Mouse (Mus musculus) heart, embryonic 15.5 days (tissue): ENCODE measurements at regions not wholly inside any gene's neighbourhood (a gene's known extent, or its start where the extent isn't known, plus 50 kb on each side); places are given as distances from the start of the nearest gene placed in this dataset.
A peak's percentile ranks its signal among the peaks of the same experiment; 100 is the strongest.

Experiments used
- ATAC-seq: fragments of 200-750 bp; cut with Nextera tagmentation; replicated peaks from 2 replicates; pipeline ENCODE4 v1.8.0; 2017; ENCODE audit warnings: low read depth, moderate TSS enrichment; ENCODE audit not compliant: insufficient number of reproducible peaks, insufficient read depth, low FRiP score
- H3K27ac ChIP-seq: fragments of 300-500 bp; sonication (generic); 2 replicates; pipeline ENCODE4 v1.5.1; 2015; ENCODE audit warnings: mild to moderate bottlenecking, inconsistent platforms
- H3K27me3 ChIP-seq: fragments of 300-500 bp; sonication (generic); 2 replicates; pipeline ENCODE4 v1.6.1; 2015; ENCODE audit warnings: inconsistent platforms
- H3K36me3 ChIP-seq: fragments of 300-500 bp; sonication (generic); 2 replicates; pipeline ENCODE4 v1.6.1; 2015; ENCODE audit warnings: mild to moderate bottlenecking, inconsistent platforms
- H3K4me1 ChIP-seq: fragments of 300-500 bp; sonication (generic); replicated peaks from 2 replicates; pipeline ENCODE4 v1.6.1; 2015; ENCODE audit warnings: inconsistent platforms
- H3K4me2 ChIP-seq: fragments of 300-500 bp; sonication (generic); 2 replicates; pipeline ENCODE4 v1.6.1; 2015; ENCODE audit warnings: inconsistent platforms, mild to moderate bottlenecking, moderate library complexity
- H3K4me3 ChIP-seq: fragments of 300-500 bp; sonication (generic); 2 replicates; pipeline ENCODE4 v1.5.1; 2015; ENCODE audit warnings: mild to moderate bottlenecking, inconsistent platforms
- H3K9ac ChIP-seq: fragments of 300-500 bp; sonication (generic); 2 replicates; pipeline ENCODE4 v1.6.1; 2015; ENCODE audit warnings: mild to moderate bottlenecking, inconsistent platforms
- H3K9me3 ChIP-seq: fragments of 300-500 bp; sonication (generic); replicated peaks from 2 replicates; pipeline ENCODE4 v1.6.1; 2016; ENCODE audit warnings: inconsistent platforms
- WGBS: fragments of 180-500 bp; shearing (Covaris S2); methylation state at CpG from one replicate; pipeline ENCODE4 v1.1.7; 2015; ENCODE audit warnings: mixed read lengths; 5-methylcytosine and 5-hydroxymethylcytosine counted together

DNA sequence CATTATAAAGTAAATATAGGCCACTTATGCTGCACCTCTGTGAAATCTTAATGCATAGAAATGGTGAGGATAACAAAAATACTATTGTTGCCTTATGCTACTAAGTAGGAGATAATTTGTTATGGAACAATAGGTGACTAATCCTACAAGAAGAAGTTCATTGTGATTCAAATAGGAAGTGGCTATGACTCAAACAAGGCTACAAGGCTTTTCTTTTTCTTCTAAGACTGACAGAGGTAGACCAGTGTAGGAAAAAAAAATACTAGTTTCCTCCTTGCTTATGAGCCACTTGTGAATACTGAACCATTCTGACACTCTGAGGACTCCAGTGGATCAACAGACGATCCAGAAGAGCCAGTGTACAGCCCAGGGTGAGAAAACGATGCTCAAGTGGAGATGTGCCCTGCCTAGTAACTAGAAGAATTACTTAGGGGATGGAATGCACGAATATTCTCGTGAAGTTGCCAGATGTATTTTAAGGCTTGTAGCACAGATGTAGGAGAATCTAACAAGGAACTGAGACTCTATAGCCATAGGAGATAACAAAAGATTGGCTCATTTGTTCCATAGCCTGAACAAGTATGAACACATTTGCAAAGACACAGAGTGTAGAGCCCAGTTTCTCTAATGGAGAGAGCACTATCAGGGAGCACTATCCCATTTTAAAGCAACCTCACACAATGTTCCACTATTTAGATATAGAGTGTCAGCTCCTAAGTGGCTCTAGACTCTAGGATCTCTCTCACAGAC, 60.3 kb downstream of the Fzd1 start:
- WGBS: 65% methylated on average over 4 of the region's 4 CpGs
- Histone ChIP-seq H3K9ac (no peak overlapping the region), H3K36me3 (no peaks in the 10 kb centered on the region), H3K4me2 (no peak overlapping the region), H3K4me3 (no peak overlapping the region), H3K27me3 (no peaks in the 10 kb centered on the region), H3K27ac (no peak overlapping the region), H3K9me3 (no peaks in the 10 kb centered on the region), H3K4me1 (no peaks in the 10 kb centered on the region)
- no peak for ATAC-seq

DNA sequence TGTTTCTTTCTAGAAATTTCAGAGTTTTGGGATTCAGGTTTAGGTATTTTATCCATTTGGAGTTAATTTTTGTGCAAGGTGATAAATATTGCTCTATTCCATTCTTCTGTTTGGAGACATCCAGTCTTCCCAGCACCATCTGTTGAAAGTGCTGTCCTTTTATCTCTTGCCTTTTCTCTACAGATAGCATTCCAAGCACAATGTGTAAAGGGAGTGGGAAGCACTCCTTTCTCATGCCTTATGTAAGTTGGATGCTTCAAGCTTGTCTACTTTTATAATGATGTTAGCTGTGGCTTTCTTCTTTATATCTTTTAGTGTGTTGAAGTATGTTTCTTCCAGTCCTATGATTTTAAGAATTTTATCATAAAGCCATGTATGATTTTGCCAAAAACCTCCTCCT, 61.1 kb downstream of the Fzd1 start:
- no peaks in the 10 kb centered on the region for H3K9me3 ChIP-seq
- H3K4me3 ChIP-seq: no peak overlapping the region
- no peak overlapping the region for H3K4me2 ChIP-seq
- no peak overlapping the region for H3K9ac ChIP-seq
- H3K4me1 ChIP-seq: no peaks in the 10 kb centered on the region
- H3K27ac ChIP-seq: no peak overlapping the region
- H3K27me3 ChIP-seq: no peaks in the 10 kb centered on the region
- H3K36me3 ChIP-seq: no peaks in the 10 kb centered on the region
- no peak for ATAC-seq

DNA sequence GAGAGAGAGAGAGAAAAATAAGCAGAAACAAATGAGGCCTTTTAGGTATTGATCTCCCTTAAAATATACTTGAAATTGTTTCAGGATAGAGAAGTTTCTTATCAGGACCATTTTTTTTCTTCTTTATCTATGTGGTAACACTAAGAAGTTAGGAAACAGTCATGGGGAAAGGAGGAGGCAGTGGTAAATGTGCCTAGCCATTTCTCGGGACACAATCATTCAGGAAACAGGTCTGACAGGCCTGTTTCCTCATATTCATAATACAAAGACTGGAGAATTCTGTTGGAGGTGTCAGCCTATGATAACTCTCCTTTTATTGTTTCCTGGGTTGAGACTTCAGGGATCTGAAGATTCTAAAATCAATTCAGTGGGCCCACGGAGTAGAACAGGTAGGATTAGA, 68.7 kb downstream of the Fzd1 start:
- H3K27ac ChIP-seq: no peak overlapping the region
- H3K4me1 ChIP-seq: no peaks in the 10 kb centered on the region
- H3K36me3 ChIP-seq: no peaks in the 10 kb centered on the region
- WGBS: 50% methylated on average over 2 of the region's 2 CpGs
- H3K4me3 ChIP-seq: no peak overlapping the region
- no peak overlapping the region for H3K9ac ChIP-seq
- ATAC-seq: no peak
- no peak overlapping the region for H3K4me2 ChIP-seq
- no peaks in the 10 kb centered on the region for H3K27me3 ChIP-seq
- H3K9me3 ChIP-seq: no peaks in the 10 kb centered on the region

DNA sequence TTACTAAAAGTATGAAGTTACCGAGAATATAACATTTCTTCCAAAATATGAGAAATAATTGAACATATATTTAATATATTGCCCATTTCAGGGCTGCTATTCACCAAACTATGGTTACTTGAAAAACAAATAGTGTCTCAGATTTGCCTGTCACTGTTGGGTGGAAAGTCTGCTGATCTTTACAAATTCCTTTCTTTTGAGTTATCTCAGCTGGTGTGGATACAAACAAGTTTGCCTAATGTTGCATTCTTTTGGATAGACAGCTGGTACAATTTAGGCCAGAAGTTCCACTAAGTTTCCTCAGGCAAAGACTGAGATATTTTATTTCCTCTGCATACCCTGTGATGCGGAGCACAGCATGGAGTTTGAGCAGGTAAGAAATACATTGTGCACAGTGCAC, 82.5 kb downstream of the Fzd1 start:
- Histone ChIP-seq H3K27ac (no peak overlapping the region), H3K4me1 (no peaks in the 10 kb centered on the region), H3K4me2 (no peak overlapping the region), H3K4me3 (no peak overlapping the region), H3K27me3 (no peaks in the 10 kb centered on the region), H3K9me3 (no peaks in the 10 kb centered on the region), H3K9ac (no peak overlapping the region), H3K36me3 (no peaks in the 10 kb centered on the region)
- 77% methylated on average over 2 of the region's 2 CpGs for WGBS
- ATAC-seq: no peak

DNA sequence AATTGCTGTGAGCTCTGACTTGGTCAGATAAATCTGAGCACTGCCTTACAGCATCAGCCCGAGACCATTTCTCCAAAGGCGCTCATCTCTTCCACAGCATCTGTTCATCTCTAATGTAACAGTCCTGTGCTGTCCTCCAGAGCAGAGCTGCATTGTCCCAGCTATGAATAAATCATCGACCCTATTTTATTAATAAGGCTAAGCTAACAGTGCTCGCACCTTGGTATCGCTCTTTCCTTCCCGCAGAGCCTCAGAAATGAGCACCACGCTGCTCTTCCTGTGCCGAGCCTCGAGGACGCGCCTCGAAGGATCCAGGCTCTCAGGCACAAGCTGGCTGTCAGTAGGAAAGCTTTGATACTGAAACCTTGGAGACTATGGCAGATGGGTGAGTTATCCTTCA, 91.5 kb downstream of the Fzd1 start:
- Histone ChIP-seq H3K4me2 (no peak overlapping the region), H3K4me3 (no peak overlapping the region), H3K9ac (no peak overlapping the region), H3K36me3 (no peaks in the 10 kb centered on the region), H3K27ac (no peak overlapping the region), H3K9me3 (no peaks in the 10 kb centered on the region), H3K4me1 (no peaks in the 10 kb centered on the region; the same call in 1 of the 2 replicates), H3K27me3 (no peaks in the 10 kb centered on the region)
- WGBS: 74% methylated on average over 12 of the region's 12 CpGs
- ATAC-seq: no peak

DNA sequence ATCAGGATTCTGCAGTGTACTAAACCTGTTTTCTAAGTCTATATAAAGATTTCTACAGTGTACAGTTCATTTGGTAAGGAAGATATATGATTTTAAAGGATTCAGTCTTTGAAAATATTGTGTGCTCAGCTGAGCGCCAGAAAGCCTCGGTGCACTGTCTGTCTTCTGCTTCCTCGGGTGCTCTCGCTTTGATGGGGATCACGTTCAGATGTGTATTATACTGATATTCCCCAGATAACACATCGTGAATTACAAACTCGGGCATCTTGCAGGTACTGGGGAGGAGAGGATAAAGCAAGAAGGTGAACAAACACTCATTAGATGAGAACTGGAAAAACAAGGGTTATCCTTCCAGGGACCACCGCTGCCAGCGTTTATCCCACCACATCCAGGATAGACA, 91.9 kb downstream of the Fzd1 start:
- no peak overlapping the region for H3K27ac ChIP-seq
- H3K4me1 ChIP-seq: no peaks in the 10 kb centered on the region; the same call in 1 of the 2 replicates
- no peak overlapping the region for H3K4me3 ChIP-seq
- no peaks in the 10 kb centered on the region for H3K36me3 ChIP-seq
- no peaks in the 10 kb centered on the region for H3K9me3 ChIP-seq
- WGBS: 77% methylated on average over 9 of the region's 9 CpGs
- no peak overlapping the region for H3K4me2 ChIP-seq
- no peaks in the 10 kb centered on the region for H3K27me3 ChIP-seq
- ATAC-seq: no peak
- no peak overlapping the region for H3K9ac ChIP-seq

DNA sequence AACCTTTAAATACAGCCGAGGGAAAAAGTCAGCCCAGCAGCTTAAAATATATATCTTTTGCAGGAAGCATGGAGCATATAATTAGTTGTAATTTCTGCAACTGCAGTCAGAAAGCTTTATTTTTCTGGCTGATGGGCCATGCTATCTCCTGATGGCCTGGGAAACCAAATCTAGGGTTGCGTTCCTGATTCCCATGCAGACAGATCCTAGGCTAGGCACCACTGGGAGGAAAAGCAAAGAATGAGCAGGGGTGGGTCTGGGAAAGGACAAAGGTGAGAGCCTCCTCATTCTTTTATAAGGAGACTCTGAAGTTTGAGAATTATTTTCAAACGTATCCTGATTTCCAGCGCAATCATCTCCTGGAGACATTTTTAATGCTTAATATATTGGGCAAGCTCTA, 92.9 kb downstream of the Fzd1 start:
- Histone ChIP-seq H3K36me3 (no peaks in the 10 kb centered on the region), H3K4me1 (no peaks in the 10 kb centered on the region; the same call in 1 of the 2 replicates), H3K27ac (no peak overlapping the region), H3K9ac (no peak overlapping the region), H3K4me2 (no peak overlapping the region), H3K27me3 (no peaks in the 10 kb centered on the region), H3K9me3 (no peaks in the 10 kb centered on the region), H3K4me3 (no peak overlapping the region)
- no peak for ATAC-seq
- WGBS: 71% methylated on average over 4 of the region's 4 CpGs

DNA sequence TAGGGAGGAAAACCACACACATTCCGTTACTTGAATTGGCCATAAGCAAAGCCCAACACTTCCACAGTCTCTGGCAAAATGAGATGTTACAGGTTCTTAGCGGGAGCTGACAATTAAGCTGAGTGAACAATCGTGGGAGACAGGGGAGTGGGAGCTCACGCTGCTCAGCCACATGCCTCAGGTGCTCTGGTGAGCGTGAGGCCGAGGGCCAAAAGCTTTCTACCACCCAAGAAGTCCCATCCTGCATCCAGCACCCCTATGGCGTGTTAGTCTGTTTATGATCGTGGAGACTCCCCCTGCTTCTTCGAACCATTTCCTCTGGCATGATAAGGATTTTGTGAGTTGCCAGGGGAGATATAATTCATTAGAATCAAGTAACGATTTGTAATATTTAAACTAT, 93.3 kb downstream of the Fzd1 start:
- Histone ChIP-seq H3K4me3 (no peak overlapping the region), H3K9ac (no peak overlapping the region), H3K27me3 (no peaks in the 10 kb centered on the region), H3K27ac (no peak overlapping the region), H3K4me2 (no peak overlapping the region), H3K4me1 (no peaks in the 10 kb centered on the region; the same call in 1 of the 2 replicates), H3K9me3 (no peaks in the 10 kb centered on the region), H3K36me3 (no peaks in the 10 kb centered on the region)
- no peak for ATAC-seq
- WGBS: 58% methylated on average over 10 of the region's 10 CpGs

DNA sequence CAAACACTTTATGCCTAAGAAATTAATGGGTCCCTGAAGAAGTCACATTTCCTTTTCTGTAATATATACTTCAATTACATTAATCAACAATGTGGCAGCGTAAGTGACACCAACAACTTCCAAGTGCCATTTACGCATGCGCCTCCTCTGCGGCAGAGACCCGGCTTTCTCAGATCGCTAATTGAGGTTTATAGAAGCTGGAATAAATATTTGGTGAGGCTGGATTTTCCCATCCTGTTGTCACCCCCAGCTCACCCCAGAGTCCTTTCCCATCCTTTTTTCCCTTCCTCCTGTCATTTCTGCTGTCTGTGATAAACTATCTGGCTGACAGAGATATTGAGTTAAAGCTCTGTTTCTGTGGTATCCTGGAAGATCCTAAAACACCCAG, 95.6 kb downstream of the Fzd1 start:
- WGBS: 78% methylated on average over 6 of the region's 6 CpGs
- Histone ChIP-seq H3K27ac (no peak overlapping the region), H3K27me3 (no peaks in the 10 kb centered on the region), H3K9me3 (no peaks in the 10 kb centered on the region), H3K4me1 (no peaks in the 10 kb centered on the region; the same call in 1 of the 2 replicates), H3K9ac (no peak overlapping the region), H3K4me3 (no peak overlapping the region), H3K4me2 (no peak overlapping the region), H3K36me3 (no peaks in the 10 kb centered on the region)
- ATAC-seq: no peak

DNA sequence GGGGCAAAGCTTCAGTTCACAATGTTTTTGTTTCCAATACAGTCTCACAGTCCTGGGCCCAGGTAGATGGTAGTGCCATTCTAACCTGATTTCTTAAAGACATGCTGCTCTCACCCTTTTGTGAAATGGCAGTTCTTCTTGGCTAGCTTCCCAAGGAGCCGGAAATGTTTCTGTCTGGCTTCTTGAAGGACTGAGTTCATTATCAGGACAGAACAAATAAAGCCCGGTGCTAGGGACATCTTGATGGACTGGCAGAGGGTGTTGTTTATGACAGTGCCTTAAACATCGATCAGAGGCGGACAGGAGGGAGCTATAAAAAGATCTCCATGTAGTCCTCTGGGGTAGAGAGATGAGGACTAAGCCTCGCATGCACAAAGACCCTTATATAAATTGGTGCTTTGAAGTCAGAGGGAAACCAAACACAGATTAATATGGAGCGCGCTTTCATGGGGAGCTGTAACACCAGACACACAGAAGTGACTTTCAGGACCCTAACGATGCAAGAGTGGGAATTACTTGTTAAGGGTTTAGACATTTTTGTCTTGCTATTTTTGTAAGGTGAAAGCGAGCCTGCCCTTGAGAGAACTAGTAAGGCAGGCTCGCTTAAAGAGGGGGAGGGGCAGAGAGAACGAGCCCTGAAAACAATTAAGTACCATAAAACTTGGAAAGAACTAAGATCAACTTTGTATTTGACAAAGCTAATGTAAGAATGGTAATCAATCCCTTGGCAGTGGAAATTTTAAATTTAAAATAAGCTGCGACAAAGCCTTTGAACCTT, 96.2 kb downstream of the Fzd1 start:
- H3K4me2 ChIP-seq: peak overlapping the region; percentile 21; the same call in 1 of the 2 replicates
- ATAC-seq: no peak
- H3K27ac ChIP-seq: no peak overlapping the region
- H3K4me3 ChIP-seq: no peak overlapping the region
- H3K27me3 ChIP-seq: no peaks in the 10 kb centered on the region
- H3K4me1 ChIP-seq: no peaks in the 10 kb centered on the region; the same call in 1 of the 2 replicates
- no peak overlapping the region for H3K9ac ChIP-seq
- 35% methylated on average over 12 of the region's 12 CpGs for WGBS
- no peaks in the 10 kb centered on the region for H3K9me3 ChIP-seq
- no peaks in the 10 kb centered on the region for H3K36me3 ChIP-seq

DNA sequence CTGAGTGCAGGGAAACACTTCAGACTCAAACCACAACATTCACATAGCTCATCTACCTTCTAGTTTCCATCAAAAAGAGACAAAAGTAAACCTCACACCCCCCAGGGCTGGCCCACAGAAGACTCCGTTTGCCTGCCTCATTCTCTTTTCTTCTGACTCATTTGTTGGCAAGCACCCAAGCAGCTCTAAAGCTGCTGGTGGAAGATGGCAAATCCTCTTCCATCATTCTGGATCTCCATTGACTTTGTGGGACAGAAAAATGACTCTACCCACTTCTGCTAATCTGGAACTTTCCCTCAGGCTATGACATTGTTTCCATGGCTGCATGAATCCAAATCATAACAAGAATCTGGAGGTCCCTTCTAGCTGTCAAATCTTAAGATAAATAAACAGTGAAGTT, 99.9 kb downstream of the Fzd1 start:
- no peak overlapping the region for H3K27ac ChIP-seq
- H3K4me1 ChIP-seq: no peaks in the 10 kb centered on the region; the same call in 1 of the 2 replicates
- ATAC-seq: no peak
- H3K27me3 ChIP-seq: no peaks in the 10 kb centered on the region
- H3K9ac ChIP-seq: no peak overlapping the region
- no peak overlapping the region for H3K4me3 ChIP-seq
- WGBS: 11% methylated on average over 1 of the region's 1 CpGs
- H3K9me3 ChIP-seq: no peaks in the 10 kb centered on the region
- no peak overlapping the region for H3K4me2 ChIP-seq
- no peaks in the 10 kb centered on the region for H3K36me3 ChIP-seq

DNA sequence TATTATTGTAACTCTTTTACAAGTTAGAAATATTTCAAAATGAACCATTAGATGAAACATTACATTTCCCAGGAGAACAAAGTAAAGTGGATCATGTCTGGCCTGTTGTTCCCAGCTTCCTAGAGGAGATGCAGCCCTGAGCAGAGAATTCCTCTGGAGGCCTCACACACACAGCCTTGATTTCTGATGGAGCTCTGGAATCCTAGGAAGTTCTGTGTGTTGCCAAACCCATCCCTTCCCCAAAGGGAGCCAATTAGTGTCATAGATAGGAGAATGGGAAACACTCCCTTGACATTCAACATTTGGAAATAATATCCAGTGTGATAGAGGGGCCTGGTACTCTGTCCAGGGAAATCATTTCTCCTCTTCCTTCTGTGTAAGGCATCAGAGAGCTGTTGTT, 103.6 kb downstream of the Fzd1 start:
- Histone ChIP-seq H3K36me3 (no peaks in the 10 kb centered on the region), H3K9ac (no peak overlapping the region), H3K4me2 (no peak overlapping the region), H3K4me1 (no peaks in the 10 kb centered on the region), H3K27me3 (no peaks in the 10 kb centered on the region), H3K4me3 (no peak overlapping the region), H3K9me3 (no peaks in the 10 kb centered on the region), H3K27ac (no peak overlapping the region)
- no peak for ATAC-seq
